10 mouse cellular contexts compared by ENCODE assay signal in genomic region chr5:100991626-100992025, GRCm38 (mm10).
DNase-seq lines count a peak whose midpoint lies in the region; ATAC-seq lines count a peak whose summit lies in the region.
"Had no signal": no experiment of that assay in that cellular context is flagged by ENCODE, and none has a peak within 500 bp of the region (broad histone marks: within the 10 kb centered on the region; RNA-seq: fewer than 3 reads in every experiment).

No protein-coding gene starts in this region.

- no peak overlapping the region for H3K4me3 ChIP-seq in hindbrain, embryonic 10.5 days
- no peak overlapping the region for H3K4me3 ChIP-seq in hindbrain, embryonic 13.5 days
- H3K4me3 ChIP-seq: limb, embryonic 15.5 days; stomach, embryonic 15.5 days had no signal

- peak; percentile 65 for DNase-seq in hindbrain, embryonic 10.5 days (ENCODE audit: low spot score)
- DNase-seq in 416B (ENCODE audit: low read depth) = peak; percentile 69
- peak; percentile 85 for DNase-seq in R1 (ENCODE audit: low read depth, low spot score)
- DNase-seq in cerebellum, postnatal 10 days = peak; percentile 74 to 81
- DNase-seq in kidney, postnatal 36 days = peak; percentile 37 to 82
- peak; percentile 85 for DNase-seq in mesoderm, embryonic 11.5 days (ENCODE audit: low read depth, low spot score)

- no peaks in the 10 kb centered on the region for H3K4me1 ChIP-seq in hindbrain, embryonic 10.5 days (replicated peaks)
- no peaks in the 10 kb centered on the region for H3K4me1 ChIP-seq in hindbrain, embryonic 13.5 days (replicated peaks)
- H3K4me1 ChIP-seq: limb, embryonic 15.5 days; stomach, embryonic 15.5 days had no signal

- ATAC-seq in hindbrain, embryonic 13.5 days (ENCODE audit: low FRiP score) = no peak
- ATAC-seq in megakaryocyte, adult 5-6 weeks (ENCODE audit: poor library complexity, severe bottlenecking) = no peak

- H3K4me2 ChIP-seq in hindbrain, embryonic 13.5 days = no peak overlapping the region
- H3K4me2 ChIP-seq: limb, embryonic 15.5 days; stomach, embryonic 15.5 days had no signal

- 19% methylated on average over 5 of the region's 5 CpGs for WGBS in hindbrain, embryonic 10.5 days
- WGBS in hindbrain, embryonic 13.5 days = 17% methylated on average over 5 of the region's 5 CpGs

- no peaks in the 10 kb centered on the region for H3K27me3 ChIP-seq in hindbrain, embryonic 10.5 days (ENCODE audit: insufficient read depth, poor library complexity, severe bottlenecking)
- H3K27me3 ChIP-seq in hindbrain, embryonic 13.5 days = 0 out of 2 replicates have a peak, but pooled peaks cover 2% of the 10 kb centered on the region
- H3K27me3 ChIP-seq: limb, embryonic 15.5 days; stomach, embryonic 15.5 days had no signal

- no peak overlapping the region for H3K27ac ChIP-seq in hindbrain, embryonic 10.5 days
- H3K27ac ChIP-seq in hindbrain, embryonic 13.5 days = no peak overlapping the region
- H3K27ac ChIP-seq: limb, embryonic 15.5 days; stomach, embryonic 15.5 days had no signal

- H3K9me3 ChIP-seq in hindbrain, embryonic 10.5 days = no peaks in the 10 kb centered on the region
- no peaks in the 10 kb centered on the region for H3K9me3 ChIP-seq in hindbrain, embryonic 13.5 days
- H3K9me3 ChIP-seq: limb, embryonic 15.5 days; stomach, embryonic 15.5 days had no signal

- H3K9ac ChIP-seq in hindbrain, embryonic 13.5 days = no peak overlapping the region
- H3K9ac ChIP-seq: limb, embryonic 15.5 days; stomach, embryonic 15.5 days had no signal

- H3K36me3 ChIP-seq in hindbrain, embryonic 10.5 days = no peaks in the 10 kb centered on the region
- no peaks in the 10 kb centered on the region for H3K36me3 ChIP-seq in hindbrain, embryonic 13.5 days
- H3K36me3 ChIP-seq: limb, embryonic 15.5 days; stomach, embryonic 15.5 days had no signal
